Mouse (Mus musculus) midbrain, postnatal 0 days (tissue): ENCODE measurements at regions not wholly inside any gene's neighbourhood (a gene's known extent, or its start where the extent isn't known, plus 50 kb on each side); places are given as distances from the start of the nearest gene placed in this dataset.

Experiments used
- ATAC-seq: fragments of 200-750 bp; cut with Nextera tagmentation; 2 replicates; pipeline ENCODE4 v1.8.0; 2017; ENCODE audit warnings: moderate number of reproducible peaks, mild to moderate bottlenecking, moderate TSS enrichment, moderate library complexity; ENCODE audit not compliant: low FRiP score
- DNase-seq: peaks from one replicate; pipeline ENCODE4 v3.0.0-alpha.2; 2015; ENCODE audit warnings: low spot score
- H3K27ac ChIP-seq: fragments of 300-500 bp; sonication (generic); 2 replicates; pipeline ENCODE4 v1.5.1; 2014; ENCODE audit warnings: low read depth, mild to moderate bottlenecking, low read length, mixed read lengths
- H3K27me3 ChIP-seq: fragments of 300-500 bp; sonication (generic); 2 replicates; pipeline ENCODE4 v1.6.1; 2014; ENCODE audit warnings: low read length, control low read depth, mixed read lengths; ENCODE audit not compliant: insufficient read depth
- H3K36me3 ChIP-seq: fragments of 300-500 bp; sonication (generic); 2 replicates; pipeline ENCODE4 v1.6.1; 2014; ENCODE audit warnings: low read length, control low read depth, mixed read lengths; ENCODE audit not compliant: insufficient read depth
- H3K4me1 ChIP-seq: fragments of 300-500 bp; sonication (generic); 2 replicates; pipeline ENCODE4 v1.6.1; 2014; ENCODE audit warnings: mild to moderate bottlenecking, control low read depth, antibody characterized with exemption, low read length, mixed read lengths; ENCODE audit not compliant: insufficient read depth
- H3K4me2 ChIP-seq: fragments of 300-500 bp; sonication (generic); 2 replicates; pipeline ENCODE4 v1.6.1; 2014; ENCODE audit warnings: low read depth, mild to moderate bottlenecking, low read length, mixed read lengths; ENCODE audit not compliant: poor library complexity, severe bottlenecking
- H3K4me3 ChIP-seq: fragments of 300-500 bp; sonication (generic); 2 replicates; pipeline ENCODE4 v1.5.1; 2014; ENCODE audit warnings: low read depth, mild to moderate bottlenecking, low read length, moderate library complexity
- H3K9ac ChIP-seq: fragments of 300-500 bp; sonication (generic); replicated peaks from 2 replicates; pipeline ENCODE4 v1.6.1; 2014; ENCODE audit warnings: mild to moderate bottlenecking, low read length, moderate library complexity, mixed read lengths; ENCODE audit not compliant: poor library complexity, severe bottlenecking
- H3K9me3 ChIP-seq: fragments of 300-500 bp; sonication (generic); 2 replicates; pipeline ENCODE4 v1.6.1; 2016; ENCODE audit warnings: low read length, control low read depth
- CTCF ChIP-seq: IDR thresholded peaks from 2 replicates; pipeline ENCODE4 v1.5.1; 2016; ENCODE audit warnings: antibody characterized with exemption, mild to moderate bottlenecking
- WGBS: fragments of 180-500 bp; shearing (Covaris S2); extraction: QIAGEN DNeasy Blood & Tissue Kit; methylation state at CpG from one replicate; pipeline ENCODE4 v1.1.7; 2014; 5-methylcytosine and 5-hydroxymethylcytosine counted together

DNA sequence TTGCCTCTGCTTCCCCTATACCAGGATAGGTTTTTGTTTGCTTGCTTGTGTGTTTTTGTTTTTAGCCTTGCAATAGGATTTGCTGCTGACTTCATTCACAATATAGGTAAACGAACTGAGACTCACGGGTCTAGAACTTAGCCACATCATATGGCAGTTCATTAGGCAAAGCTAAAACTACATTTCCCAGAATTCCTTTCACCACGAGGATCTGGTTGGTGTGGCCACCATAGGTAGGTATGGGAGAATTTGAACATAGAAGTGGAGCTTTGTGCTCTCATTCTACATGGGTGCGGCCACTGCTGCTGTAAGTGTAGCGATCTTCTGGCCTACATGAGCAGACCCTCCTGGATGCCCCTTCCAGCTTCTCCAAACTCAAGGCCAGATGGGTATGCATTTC lies 108.8 kb downstream of the 3100002H09Rik start:
- Histone ChIP-seq H3K9me3 (no peaks in the 10 kb centered on the region), H3K36me3 (no peaks in the 10 kb centered on the region), H3K4me1 (peaks cover 8% of the 10 kb centered on the region; the same call in 1 of the 2 replicates), H3K27ac (no peak overlapping the region), H3K4me3 (no peak overlapping the region), H3K27me3 (no peaks in the 10 kb centered on the region), H3K4me2 (no peak overlapping the region), H3K9ac (no peak overlapping the region)
- ATAC-seq: no peak
- no peak for DNase-seq
- TF ChIP-seq CTCF: no peak
- 86% methylated on average over 5 of the region's 5 CpGs for WGBS

DNA sequence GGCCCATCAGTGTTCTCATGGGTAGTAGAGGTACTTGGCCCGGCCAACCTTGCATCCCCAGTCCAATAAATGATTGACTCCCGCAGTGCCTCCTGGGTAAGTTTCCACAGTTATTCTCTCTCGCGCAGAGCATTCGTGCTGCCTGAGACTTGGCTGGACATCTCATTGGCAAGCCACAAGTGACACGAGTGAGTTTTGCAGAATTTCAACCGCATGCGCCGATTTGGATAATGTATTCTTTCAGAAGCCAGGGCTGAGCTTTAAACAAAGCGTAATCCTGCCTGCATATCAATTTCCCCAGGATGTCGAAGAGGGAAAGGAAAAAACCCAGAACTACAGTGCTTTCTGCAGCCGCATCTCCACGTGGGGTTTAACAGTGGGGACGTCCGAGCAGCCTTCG lies 112.6 kb downstream of the 3100002H09Rik start:
- no peak for TF ChIP-seq CTCF
- 11% methylated on average over 16 of the region's 16 CpGs for WGBS
- Histone ChIP-seq H3K27ac (peak overlapping the region; percentile 4; the same call in 1 of the 2 replicates), H3K9ac (peak overlapping the region; percentile 42), H3K4me2 (peak overlapping the region; percentile 35), H3K4me1 (peaks cover 2% of the 10 kb centered on the region; the same call in 1 of the 2 replicates), H3K36me3 (no peaks in the 10 kb centered on the region), H3K4me3 (peak overlapping the region; percentile 18; the same call in 1 of the 2 replicates), H3K27me3 (no peaks in the 10 kb centered on the region), H3K9me3 (no peaks in the 10 kb centered on the region)
- DNase-seq: peak; percentile 62
- ATAC-seq: no peak

DNA sequence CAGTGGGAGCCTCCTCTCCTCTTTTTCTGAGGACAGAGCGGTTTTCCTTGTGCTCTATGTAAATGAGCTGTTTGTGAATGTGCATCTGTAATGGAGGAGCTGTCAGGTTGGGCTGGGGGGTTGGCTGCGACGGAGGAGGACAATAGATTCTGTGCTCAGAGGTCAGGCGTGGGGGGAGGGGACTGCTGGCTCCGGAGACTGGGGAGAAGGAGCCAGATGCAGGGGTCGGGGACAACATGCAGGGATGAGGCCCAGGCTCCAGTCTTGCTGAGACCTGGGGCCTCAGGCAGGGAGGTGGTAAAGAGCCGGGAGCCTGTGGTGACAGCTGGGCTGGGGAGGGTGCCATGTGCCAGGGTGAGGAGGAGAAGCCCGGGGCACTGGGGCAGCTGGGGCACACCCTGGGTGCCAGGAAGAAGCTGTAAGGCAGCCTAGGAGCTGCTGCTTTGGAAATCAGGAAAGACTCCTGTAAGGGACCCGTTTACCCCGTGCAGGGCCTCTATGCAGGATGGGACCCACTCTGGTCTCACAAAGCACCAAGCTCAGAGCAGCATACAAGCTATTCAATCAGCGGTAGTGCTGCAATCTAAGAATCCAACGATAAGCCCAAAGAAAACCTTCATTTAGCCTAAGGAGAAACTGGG lies 124.5 kb downstream of the 3100002H09Rik start:
- Histone ChIP-seq H3K27ac (no peak overlapping the region), H3K9me3 (no peaks in the 10 kb centered on the region), H3K4me1 (no peaks in the 10 kb centered on the region), H3K4me2 (no peak overlapping the region), H3K4me3 (no peak overlapping the region), H3K36me3 (no peaks in the 10 kb centered on the region), H3K27me3 (no peaks in the 10 kb centered on the region), H3K9ac (no peak overlapping the region)
- ATAC-seq (no peak), DNase-seq (peak; percentile 33)
- TF ChIP-seq CTCF: no peak
- 5% methylated on average over 12 of the region's 12 CpGs for WGBS

DNA sequence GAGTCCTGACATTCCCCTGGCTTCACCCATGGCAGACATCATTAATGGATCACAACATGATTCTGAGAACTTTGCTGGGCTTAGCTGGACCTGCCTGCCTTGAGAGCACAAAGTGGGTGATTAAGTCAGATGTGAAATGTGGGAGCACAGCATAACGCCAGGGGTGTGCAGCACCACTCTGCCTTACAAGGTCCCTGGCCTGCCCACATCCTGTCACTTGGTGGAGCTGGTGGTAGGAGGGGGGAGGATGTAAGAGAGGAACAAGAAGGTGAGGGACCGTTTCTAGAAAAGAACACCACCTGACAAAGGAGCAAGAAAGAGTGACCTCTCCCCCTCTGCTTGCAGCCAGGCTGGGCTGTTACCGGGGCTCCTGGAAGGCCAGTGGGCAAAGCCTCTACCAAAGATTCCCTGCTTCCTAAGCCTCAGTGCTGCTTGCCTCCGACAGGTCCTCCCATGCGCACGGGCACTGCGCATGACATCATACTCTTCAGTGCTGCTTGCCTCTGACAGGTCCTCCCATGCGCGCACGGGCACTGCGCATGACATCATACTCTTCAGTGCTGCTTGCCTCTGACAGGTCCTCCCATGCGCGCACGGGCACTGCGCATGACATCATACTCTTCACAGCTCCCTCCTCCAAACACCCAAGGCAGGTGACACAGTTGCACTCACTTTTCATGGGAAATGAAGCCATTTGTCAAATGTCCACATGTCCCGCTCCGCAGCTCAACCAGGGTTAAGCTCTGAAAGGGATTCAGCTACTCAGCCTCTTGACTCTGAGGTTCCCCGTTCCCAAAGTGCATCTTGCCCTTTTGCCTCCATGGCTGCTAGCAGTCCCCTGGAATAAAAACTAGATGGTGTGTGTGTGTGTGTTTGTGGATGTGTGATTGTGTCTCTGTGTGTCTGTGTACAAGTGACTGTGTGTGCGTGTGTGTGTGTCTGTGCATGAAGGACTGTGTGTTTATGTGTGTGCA lies 125.7 kb downstream of the 3100002H09Rik start:
- no peaks in the 10 kb centered on the region for H3K4me1 ChIP-seq
- 33% methylated on average over 19 of the region's 19 CpGs for WGBS
- ATAC-seq (peak; percentile 89), DNase-seq (no peak)
- H3K9me3 ChIP-seq: no peaks in the 10 kb centered on the region
- H3K4me3 ChIP-seq: no peak overlapping the region
- H3K27ac ChIP-seq: no peak overlapping the region
- peak; percentile 10; the same call in 1 of the 2 replicates for TF ChIP-seq CTCF
- no peaks in the 10 kb centered on the region; the same call in 1 of the 2 replicates for H3K27me3 ChIP-seq
- 0 out of 2 replicates have a peak overlapping the region, but pooled peaks have one; percentile 0 for H3K4me2 ChIP-seq
- H3K36me3 ChIP-seq: no peaks in the 10 kb centered on the region
- no peak overlapping the region for H3K9ac ChIP-seq

DNA sequence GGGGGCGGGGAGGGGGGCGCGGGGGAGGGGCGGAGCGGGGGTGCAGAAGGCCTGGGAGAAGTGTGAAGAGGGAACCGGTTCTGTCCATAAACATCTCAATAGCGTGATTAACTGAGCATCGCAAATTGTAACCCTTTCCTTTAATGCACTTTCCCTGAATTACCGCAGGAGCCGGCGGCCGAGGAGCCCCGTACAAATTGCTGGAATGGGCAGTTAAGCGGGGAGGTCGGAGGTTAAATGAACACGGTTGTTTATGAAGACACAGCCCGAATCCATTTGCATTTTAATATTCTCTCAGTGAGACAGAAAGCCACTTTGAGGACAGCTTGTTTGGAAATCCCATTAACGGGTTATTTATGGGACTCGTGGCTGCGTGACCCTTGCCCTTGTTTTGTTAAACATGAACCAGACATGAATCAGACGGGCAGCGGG lies 132.7 kb downstream of the 3100002H09Rik start:
- Histone ChIP-seq H3K9me3 (no peaks in the 10 kb centered on the region), H3K4me2 (peak overlapping the region; percentile 43), H3K27ac (no peak overlapping the region), H3K4me1 (peaks cover 10% of the 10 kb centered on the region; the same call in 1 of the 2 replicates), H3K36me3 (no peaks in the 10 kb centered on the region), H3K4me3 (no peak overlapping the region), H3K27me3 (peaks cover 3% of the 10 kb centered on the region; the same call in 1 of the 2 replicates), H3K9ac (0 out of 2 replicates have a peak overlapping the region, but pooled peaks have one; percentile 33)
- no peak for ATAC-seq
- 6% methylated on average over 17 of the region's 22 CpGs for WGBS
- TF ChIP-seq CTCF: no peak
- DNase-seq: no peak
